Mouse (Mus musculus): ENCODE results near the gene Eif4e3.

The Eif4e3 gene

DNA sequence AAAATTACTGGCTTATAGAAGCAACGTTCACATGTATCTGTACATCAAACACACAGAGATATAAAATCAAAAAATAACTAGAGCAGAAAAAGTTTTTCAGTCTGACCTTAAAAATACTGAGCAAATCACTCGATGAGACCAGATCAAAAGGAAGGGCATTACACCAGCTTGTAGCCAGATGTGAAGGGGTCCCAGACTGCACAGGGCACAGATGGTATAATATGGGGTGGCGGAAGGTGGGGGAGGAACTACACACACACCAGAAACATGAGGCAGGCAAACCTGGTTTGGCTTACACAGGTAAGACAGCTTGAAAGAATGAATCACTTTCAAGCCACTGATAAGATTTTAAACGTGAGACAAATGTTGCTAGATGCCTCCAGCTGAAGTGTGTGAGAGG is 45.4 kb downstream of the Eif4e3 start:
- DNase-seq: no peak

DNA sequence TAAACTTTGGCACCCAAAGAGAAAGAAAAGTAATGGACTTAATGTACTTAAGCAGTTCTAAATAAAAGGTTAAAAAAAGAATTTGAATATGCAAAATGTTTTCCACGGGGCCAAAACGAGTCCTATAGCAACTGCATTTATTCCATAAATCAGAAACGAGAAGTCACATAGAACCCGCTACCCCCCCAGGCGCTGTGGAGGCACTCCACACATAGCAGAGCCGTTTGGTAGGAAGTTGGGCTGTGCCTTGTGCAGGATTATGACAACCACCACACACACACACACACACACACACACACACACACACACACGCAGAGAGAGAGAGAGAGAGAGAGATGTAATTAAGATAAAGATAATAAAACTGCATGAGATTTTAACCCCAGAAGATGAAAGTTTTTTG is 46.1 kb downstream of the Eif4e3 start:
- DNase-seq: peak; percentile 22

DNA sequence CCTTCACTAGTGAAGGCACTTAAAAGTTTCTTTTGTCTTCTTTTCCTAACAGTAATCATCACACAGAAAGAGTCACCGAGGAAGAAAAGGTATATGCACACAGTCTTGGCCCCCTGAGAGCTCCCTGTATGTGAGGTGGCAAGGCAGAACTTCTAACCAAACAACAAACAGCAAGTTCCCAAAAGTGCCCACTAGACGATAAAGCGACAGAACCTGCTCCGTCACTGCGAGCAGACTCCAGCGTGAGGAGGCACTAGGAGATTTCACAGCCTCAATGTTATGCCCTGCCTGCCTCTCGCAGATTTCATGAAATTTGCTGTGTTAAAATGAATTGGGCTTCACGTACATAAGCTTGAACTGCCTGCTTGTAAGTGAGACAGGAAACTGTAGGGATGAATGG is 46.6 kb downstream of the Eif4e3 start:
- DNase-seq: no peak

DNA sequence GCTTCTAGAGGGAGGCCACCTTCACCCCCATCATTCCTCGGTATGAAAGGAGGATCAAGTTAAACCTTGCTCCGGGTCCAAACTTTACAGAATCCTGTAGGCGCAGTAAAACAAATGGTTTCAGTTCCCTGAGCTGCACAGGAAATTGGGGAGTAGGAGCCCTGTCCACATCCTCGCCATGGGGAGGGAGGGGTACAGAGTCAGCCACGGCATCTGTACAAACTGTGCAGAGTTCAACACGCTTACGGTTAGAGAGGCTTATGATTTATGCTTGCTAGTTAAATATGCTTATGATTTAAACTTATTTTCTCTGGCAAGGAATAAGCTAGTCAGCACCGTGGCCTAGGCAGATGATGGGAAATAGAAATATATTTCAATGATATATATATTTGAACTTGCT is 47.1 kb downstream of the Eif4e3 start:
- peak; percentile 64 for DNase-seq

DNA sequence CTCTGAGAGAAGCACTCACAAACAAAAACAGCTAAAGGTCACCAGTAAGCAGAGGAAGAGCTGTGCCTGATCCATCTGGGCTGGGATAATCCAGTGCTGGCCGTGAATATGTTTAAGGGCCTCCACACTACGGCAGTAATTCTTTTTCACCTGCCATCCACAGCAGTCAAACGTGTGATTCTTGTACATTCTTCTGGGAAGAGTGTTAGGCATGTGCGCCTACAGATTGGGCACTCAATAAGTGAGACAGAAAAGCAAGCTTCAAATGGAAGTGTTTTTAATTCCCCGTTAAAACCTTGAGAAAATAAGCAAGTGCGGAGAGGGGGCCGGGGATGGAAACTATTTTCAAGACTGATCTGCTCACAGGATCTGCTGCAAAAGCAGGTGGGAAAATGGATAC is 48.7 kb downstream of the Eif4e3 start:
- DNase-seq: no peak

DNA sequence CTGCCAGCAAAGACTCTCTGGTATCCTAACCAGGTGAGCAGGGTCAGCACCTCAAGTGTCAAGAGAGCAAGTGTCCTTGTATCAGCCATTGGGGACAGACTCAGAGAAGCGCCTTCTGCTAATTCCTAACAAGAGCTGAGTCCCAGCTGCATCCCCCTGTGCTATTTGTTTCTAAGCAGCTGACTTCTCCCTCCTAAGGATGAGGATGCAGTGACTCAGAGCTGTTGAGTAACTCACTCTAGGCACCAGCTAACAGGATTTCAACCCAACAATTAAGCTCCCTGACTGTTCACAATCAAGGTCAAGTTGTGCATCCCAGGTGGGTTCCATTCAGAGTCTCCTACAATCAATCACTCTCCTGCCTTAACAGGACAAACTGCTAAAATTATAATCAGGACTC is 49.2 kb downstream of the Eif4e3 start:
- DNase-seq: no peak

DNA sequence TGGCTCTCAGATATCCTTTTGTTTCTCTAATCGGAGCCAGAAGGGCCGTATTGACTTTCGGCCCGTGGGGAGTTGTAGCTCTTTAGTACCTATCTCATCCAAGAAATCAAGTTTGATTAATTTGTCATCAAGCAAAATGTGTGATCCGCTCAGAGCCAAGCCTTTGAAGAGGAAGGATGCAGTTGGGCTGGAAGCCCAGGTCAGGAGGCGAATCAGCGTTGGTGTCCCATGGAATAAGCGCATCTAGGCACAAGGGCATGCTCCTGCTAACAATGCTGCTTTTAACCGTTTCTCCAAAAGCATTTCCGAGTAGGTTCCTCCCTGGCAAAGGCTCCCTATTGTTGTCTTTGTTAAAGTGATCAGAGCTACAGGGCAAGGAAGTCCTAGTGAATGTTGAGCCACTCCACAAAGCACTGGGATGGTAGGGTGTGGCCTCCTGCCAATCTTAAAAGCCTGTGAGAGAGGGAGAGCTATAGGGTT is 51.3 kb downstream of the Eif4e3 start:
- DNase-seq: peak; percentile 46

DNA sequence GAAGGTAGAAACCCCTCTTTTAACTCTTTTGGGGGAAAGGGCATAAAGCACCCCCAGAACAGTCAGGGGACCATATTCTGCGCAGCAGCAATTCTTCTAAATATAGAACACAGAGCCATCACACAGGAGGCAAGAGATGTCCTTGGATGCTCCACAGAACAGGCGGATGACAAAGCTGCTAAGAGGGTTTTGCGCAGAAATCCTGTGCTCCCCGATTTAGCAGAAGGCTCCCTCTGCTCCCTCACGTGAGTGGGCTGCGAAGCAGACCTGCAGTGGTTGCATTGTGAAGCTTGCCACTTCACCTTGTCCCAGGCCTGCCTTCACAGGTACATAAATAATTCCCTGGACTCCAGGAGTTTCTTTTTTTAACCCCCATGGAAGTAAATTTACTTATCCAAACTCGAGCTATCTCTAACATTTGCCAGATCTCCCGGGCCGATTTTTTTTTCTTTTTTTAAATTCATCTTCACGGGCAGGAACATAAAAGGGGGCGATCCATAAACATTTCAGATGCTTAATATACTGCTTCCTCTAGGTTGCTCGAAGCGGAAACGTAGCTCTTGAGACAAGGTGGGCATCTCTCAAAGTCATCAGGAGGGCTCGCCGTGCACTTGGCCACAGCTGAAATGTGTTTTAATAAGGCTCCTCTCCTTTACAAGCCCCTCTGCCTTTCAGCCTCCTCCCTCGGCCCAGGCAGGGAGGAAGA is 51.9 kb downstream of the Eif4e3 start:
- DNase-seq: no peak

DNA sequence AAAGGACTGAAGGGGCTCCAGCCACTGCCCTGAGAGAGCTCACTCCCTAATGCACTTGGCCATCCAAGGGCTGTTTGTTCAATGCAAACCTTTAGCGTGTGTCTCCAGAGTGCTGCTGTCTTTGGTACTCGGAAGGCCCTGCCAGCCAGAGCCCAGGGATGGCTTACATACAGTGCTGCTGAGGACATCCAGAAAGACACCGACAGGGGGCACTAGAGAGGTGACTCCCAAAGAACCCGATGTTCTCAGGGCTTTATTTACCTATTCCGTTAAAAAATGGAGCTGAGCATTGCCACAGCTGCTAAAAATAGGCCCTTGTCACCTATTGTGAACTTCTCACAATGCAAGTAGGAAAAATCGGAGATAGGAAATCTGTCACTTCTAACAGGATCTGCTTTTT is 54.7 kb downstream of the Eif4e3 start:
- peak; percentile 24 for DNase-seq

DNA sequence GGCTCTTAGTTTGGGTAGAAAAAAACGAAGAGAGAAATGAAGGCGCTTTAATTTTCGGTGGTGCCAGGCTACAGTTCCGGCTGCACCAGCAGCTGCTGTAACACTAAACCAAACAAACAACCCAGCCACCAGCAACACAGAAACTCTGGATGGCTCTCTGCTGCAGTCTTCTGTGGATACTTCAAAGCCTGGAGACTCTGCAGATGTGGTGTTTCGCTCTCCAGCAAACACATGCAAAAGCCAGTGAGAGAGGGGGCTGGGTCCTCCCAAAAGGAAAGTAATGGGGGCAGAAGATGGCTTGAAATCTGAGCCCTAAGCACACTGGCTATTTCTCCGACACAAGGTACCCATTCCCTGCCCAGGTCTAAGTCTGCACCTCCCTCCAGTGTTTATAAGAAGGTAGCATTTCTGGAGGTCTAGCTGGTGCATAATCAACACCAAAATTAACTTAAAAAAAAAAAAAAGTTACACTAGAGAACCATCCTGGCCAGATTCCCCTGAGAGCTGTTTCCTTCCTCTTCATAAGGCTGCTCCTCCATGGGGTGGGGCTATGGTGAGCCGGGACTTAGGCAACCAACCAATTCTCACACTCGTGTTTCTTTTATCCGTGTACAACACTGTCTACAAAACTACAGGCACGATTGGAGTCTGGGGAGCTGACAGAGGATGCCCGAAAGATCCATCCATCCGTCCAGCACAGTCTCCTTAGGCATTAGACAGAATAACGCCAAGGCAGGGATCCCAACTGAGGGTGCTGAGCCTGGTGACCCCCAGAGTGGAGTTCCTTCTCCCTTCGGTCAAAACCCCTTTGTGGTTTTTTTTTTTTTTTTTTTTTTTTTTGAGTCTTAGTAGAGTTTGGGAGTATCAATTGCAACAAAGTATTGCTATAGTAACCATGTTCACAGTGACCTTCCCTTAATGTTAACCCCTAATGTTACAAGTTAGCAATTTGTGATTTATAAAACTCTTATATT is 55.8 kb downstream of the Eif4e3 start:
- peak; percentile 53 for DNase-seq

DNA sequence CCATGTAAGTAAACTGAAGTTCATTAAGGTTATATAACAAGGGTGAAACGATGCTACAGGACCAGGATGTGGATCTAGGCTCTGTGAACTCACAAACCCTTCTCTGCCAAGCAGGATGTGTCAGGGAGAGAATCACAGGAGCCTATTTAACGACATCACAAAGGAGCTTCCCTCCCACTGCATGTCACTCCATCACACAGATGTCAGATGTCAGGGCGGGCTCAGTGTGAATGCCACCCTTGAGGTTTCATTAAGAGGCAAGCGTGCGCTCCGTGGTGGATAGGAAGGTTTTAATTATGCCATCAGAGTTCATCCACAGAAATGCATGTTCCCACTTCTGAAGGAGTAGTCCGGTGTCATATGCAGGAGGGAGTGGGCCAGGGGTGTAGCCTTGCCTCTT is 60.5 kb downstream of the Eif4e3 start:
- no peak for DNase-seq

DNA sequence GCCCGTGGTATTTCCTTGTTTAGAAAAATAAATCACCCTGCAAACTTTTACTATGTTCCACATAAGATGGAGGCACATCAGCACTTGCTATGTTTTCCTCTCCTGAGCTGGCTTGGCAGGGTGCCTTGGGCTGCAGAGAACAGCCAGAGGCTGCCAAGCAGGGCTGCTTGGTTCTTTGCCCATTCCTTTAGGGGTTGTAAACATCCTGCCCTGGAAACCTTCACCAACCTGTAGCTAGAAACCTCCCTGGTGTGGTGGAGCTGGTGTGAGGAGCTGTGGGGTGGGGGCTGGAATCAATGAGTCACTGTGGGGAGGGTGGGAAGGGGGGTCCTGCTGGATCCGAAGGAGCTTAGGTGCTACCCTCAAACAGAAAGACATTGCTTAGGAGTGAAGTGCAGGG is 61.8 kb downstream of the Eif4e3 start:
- DNase-seq: peak; percentile 54

DNA sequence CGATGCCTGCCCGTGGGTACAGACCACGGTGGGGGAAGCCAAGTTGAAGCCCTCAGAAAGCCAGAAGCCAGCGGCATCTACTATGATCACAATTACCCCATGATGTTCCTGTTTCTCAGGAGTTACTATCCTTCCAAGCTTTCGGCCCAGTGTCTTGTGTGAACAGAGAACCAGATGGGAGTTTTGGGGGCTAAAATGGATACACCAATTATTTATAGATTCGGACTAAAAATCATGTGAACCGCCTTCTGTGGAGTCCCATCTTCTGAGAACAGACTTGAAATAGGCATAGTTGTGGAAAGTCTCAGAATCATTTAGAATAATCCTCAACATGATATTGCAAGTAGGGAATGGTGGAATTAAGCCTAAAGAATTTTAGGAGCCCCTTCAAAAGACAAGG is 64.1 kb downstream of the Eif4e3 start:
- DNase-seq: no peak

DNA sequence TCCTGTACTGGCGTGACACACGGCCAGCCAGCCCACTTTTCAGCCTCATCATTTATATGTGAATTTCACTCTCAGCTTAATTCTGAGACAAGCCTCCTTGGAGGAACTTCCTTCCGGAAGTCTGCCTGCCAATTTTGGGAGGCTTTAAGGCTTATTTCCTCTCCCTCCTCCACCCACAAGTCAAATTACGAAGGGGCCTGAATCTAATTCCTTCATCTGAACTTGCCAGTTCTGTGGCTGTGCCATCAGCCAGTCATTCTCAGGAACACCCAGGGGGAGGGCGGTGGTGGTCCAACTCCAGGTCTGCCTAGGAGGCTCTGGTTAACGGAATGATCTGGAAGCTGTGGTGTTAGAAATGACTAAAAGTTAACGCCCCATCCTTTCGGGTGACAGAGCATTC is 65.7 kb downstream of the Eif4e3 start:
- DNase-seq: peak; percentile 51

DNA sequence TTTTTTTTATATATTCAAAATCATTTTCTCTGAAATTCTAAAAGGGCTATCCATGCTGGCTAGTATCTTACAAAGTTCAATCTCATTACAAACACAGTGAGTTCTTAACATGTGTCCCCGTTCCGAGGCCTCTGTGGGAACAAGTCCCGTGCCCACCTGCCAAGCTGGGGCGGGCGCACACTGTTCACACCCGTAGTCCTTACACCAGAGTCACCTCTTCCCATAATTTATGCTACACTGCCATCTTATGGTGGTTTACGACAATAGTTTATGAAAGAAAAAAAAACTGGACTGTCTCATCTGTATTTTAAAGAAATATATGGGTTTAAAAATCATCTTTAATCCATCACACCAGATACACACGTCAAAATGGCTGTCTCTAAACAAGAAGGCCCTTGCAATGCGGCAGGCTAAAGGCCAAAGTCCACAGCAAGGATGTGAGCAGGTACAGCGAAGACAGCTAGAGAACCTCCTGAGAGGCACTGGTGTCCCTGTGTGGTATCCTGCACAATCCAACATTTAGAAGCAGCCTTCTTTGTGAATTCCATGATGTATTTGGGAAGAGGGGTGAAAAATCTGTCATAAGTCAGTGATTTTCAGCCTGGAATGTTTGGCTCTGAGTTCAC is 66.3 kb downstream of the Eif4e3 start:
- peak; percentile 52 for DNase-seq

DNA sequence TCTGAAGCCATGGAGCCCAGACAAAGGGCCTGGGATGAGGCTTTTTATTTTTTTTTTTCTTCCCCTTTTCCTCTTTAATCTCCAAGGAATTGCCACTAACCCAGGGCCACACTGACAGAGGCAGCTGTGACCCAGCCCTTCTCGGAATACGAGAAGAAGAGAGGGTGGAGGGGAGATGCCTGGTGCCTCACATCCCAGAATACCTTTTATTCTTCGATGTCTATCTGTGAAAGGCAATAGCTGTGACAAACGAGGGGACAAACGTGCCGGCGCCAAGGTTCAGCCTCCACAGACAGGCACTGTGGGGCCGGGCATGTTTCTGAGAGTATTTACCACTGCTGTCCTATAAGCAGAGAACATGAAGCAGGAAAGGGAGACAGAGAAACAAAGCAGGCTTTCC is 66.9 kb downstream of the Eif4e3 start:
- DNase-seq: no peak

DNA sequence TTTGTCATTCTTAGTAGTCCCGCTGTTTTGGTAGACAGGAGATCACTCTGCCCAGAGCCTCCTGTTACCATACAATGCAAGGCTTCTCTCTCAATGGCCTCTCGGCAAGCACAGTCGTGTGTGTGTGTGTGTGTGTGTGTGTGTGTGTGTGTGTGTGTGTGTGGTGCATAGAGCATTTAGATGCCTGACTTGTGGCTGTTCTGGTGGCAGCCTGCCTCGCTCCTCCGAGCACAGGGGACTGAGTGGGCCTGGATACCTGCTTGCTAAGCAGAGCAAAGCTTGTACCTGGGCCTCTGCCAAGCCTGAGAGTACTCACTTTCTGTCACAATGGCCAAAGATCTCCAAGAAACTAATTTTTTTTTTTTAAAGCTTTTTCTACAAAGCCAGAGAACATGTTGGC is 67.3 kb downstream of the Eif4e3 start:
- DNase-seq: peak; percentile 57

DNA sequence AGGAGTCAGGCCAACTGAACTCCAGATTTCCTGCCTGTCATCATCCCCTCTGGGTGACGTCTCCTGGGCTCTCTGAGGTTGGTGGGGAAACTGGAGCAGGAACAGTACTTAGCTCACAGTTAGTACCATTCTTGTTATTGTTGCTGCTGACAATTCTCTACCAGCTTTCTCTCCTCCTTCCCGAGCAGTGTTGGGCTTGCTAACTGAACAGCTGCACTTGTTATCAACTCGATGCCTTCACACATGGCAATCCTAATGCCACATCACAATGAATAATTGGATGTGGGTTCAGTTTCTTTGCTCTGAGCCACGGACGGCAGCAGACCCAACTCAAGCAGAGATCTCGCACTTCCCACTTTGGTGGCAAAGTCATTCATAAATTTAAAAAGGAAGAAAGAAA is 89.5 kb downstream of the Eif4e3 start:
- no peak for DNase-seq

DNA sequence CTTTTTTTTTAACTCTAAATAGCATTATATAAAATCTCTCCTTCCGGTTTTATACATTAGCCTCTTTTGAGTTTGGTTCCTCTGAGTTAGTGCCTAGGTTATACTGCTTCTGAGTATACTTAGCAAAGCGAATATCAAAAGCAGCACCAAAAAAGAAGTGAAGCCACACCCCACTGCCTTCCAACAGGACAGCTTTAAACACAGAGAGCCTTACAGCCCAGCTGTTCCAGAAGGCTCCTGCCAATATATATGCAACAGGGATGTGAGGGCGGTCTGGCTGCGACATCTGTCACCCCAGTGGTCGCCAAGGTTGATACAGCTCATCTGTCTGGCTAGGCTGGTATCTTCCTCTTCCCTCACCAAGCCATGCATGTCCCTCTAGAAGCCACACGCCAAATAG is 90.9 kb downstream of the Eif4e3 start:
- no peak for DNase-seq

Data from kidney, postnatal 10 days (tissue).